Mouse (Mus musculus) B cell, adult 2 months (primary cell): ENCODE data around the gene Cyp4x1.

Source experiments
- DNase-seq, 2 experiments: peaks; one replicate each; pipeline ENCODE4 v3.0.0; 2022

Gene Cyp4x1

GRCm38 (mm10) chr4:115088611-115089338 is 45.3 kb downstream of the Cyp4x1 start, which contains the start of gene Pdzk1ip1:
TSS of gene Pdzk1ip1 (plus strand) at chr4:115088708.
- DNase-seq: no peak

GRCm38 (mm10) chr4:115086763-115087415 is 47.2 kb downstream of the Cyp4x1 start:
- no peak for DNase-seq

DNA sequence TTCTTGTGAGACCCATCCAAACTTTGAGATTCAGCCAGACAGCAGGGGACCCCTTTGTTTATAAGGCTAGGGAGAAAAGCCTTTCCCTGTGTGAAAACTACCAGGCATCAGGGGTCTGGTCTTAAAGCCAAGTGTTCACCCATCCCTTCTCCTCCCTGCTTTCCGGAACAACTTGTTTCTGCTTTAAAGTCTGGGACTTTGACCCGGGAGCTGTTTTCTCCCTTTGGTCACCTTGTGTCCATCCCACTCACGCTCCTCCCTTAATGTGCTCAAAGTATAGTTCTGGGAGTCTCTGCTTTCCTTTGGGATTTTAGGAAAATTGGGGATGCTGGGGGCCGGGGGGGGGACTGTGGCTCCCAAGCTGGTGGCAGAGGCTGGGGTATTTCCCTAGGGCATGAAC is 47.8 kb downstream of the Cyp4x1 start:
- no peak for DNase-seq

DNA sequence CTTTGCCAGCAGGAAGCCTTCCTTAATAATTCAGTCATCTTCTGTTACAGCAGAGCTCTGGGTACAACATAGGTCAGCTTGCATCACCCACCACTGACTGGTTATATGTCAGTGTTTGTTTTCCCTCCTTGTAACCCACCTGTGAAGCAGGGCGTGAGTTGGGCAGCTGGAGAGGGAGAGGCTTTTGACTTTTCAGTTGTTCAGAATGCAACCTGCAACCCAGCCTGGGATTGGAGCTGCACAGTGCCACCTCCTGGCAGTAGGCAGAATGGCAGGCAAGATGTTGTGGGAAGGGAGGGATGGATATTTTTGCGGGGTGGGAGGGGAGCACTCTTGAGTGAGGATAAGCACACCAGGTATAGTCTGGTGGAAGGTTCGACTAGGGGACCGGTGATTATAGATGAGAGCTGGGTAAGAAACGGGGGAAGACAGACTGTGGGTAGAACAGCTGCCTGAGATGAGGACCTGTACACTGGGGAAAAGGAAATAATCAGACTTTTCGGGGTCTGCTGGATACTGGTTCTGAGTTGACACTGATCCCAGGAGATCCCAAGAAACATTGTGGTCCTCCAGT is 48.5 kb downstream of the Cyp4x1 start:
- peak; percentile 63 to 66 for DNase-seq

- DNase-seq: no peak
These were observed 51.0 kb downstream of the Cyp4x1 start for GRCm38 (mm10) chr4:115083031-115083430.

- DNase-seq: no peak
These were observed 54.2 kb downstream of the Cyp4x1 start for GRCm38 (mm10) chr4:115079821-115080349.

DNA sequence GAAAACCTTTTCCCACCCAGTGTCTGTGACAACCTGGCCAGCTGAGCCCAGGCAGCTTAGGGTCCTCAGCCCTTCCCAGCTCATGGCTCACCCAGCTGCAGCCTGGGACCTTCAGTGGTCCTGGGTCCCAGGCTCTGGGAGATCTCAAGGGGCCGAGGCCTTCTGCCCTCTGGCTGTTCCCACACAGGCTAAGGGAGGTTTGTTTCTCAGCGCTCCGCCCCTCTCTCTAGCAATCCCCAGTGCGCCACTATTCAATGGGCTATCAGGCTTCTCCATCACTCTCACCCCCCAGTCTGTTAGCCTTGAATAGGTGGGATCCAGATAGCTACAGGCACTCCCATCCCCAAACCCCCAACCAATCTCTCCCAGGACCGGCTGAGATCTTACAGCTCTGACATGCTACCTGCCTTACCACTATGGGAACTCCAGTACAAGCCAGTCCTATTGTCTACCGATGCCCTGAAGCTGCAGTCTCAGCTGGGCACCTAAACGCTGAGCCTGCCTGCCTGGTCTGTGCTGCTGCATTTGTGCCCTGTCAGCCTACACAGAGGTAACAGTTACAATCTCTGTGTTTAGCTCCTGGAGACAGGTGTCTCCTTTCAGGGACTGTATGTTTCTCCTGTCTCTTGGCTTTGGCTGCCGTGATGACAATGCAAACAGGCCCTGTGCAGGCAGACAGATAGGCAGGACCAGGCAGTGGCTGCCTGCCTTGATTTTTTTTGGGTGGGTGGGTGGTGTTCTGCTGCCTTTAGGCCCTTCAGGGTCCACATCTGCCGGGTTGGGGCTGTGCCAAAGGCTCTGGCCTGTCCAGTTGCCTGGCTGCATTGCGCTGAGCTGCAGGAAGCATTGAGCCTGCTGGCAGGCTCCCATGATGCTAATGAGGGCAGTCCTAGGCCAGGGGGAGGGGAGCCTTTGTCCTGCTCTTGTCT is 54.9 kb downstream of the Cyp4x1 start:
- no peak for DNase-seq

GRCm38 (mm10) chr4:115075204-115075915 is 58.7 kb downstream of the Cyp4x1 start:
- no peak for DNase-seq

GRCm38 (mm10) chr4:115074789-115075188 is 59.3 kb downstream of the Cyp4x1 start:
- DNase-seq: no peak

DNA sequence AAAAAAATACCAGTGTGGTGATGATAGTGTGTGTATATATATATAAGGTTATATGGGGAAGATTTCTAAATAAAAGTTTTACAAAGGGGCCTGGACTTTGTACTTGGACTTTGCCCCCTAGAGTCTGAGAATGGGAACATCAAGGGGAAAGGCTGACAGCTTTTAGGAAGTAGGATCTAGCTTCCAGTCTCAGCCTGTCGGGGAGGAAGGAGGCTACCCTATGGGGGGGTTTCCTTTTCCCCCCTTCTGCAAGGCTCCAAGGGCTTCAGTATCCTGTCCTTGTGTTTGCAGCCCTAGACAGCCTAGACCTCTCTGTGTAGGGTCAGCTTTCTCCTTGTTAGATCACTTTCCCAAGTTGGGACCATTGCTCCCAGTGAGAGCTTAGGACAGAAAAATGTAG is 62.4 kb downstream of the Cyp4x1 start:
- DNase-seq: no peak

- DNase-seq: no peak
These were observed 70.4 kb downstream of the Cyp4x1 start for GRCm38 (mm10) chr4:115063518-115064239.

GRCm38 (mm10) chr4:115062875-115063517 is 71.1 kb downstream of the Cyp4x1 start:
- DNase-seq: peak; percentile 35 to 39

- DNase-seq: no peak
These were observed 71.6 kb downstream of the Cyp4x1 start for GRCm38 (mm10) chr4:115062540-115062874.

DNA sequence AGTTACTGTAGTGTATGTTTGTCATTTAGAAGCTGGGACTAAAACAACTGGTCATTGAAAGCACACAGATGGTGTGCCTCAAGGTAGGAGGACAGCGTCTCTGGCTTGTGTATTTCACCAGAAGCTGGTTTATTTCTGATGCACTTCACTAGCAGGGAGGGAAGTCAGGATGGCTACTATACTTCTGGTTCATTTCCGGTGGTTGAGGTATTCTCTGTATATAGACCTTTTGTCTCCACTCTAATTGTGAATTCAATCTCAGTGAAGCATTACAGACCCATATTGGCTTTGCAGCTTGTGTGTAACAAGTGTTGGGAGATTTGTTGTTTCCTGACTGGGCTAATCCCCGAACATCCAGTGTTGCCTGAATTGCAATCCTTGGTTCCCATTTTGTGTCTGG is 73.3 kb downstream of the Cyp4x1 start:
- DNase-seq: no peak

GRCm38 (mm10) chr4:115059871-115060270 is 74.2 kb downstream of the Cyp4x1 start:
- no peak for DNase-seq

DNA sequence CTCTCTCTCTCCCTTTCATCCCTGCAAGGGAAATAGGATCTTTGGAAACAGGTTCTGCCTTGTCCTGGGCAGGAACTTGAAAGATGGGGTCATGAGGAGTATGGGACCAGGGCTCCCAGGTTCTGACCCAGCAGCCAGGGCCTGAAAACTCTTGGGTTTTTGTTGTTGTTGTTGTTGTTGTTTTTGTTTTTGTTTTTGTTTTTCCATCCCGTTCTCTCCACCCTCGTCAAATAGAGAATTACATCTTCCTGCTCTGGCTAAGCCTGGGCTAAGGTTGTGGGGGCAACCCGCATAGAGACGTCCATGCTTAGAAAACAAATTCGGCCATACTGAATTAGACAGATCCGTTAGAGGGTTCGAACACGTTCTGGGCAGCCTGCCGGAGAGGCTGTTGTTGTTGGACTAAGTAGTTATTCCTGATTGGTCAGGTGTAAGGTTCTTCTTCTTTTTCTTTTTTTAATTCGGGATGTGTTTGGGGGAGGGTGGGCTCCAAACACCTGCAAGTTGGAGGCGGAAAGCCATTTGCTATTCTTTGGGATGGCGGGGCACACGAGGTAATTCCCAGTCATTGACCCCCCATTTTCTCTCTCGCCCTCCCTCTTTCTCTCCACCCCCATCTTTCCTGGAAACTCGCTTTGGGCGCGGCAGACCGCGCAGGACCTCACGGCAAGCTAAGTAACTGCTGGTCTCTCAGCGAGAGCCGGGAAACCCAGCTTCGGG is 75.0 kb downstream of the Cyp4x1 start:
- DNase-seq: no peak

DNA sequence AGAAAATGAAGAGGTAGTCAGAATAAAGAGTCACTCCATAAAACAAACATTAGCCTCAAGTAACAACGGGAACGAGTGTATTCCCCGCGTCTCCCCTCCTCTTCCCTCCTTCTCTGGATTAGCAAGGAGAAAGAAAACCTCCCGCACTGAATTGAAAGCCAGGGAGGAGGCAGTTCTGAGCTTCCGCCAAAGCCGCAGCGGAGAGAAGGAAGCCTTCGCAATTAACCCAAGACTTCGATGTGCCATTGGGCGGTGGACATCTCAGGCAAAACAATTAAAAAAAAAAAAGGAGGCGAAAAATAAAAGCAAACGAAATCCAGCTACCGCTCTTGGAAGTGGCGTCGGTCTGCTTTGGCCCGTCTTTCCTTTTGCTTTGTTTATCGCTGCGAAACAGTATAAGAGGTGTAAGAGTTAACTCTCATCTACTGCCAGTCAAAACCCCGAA is 75.7 kb downstream of the Cyp4x1 start:
- peak in 1 of 2 experiments; percentile 40 for DNase-seq

DNA sequence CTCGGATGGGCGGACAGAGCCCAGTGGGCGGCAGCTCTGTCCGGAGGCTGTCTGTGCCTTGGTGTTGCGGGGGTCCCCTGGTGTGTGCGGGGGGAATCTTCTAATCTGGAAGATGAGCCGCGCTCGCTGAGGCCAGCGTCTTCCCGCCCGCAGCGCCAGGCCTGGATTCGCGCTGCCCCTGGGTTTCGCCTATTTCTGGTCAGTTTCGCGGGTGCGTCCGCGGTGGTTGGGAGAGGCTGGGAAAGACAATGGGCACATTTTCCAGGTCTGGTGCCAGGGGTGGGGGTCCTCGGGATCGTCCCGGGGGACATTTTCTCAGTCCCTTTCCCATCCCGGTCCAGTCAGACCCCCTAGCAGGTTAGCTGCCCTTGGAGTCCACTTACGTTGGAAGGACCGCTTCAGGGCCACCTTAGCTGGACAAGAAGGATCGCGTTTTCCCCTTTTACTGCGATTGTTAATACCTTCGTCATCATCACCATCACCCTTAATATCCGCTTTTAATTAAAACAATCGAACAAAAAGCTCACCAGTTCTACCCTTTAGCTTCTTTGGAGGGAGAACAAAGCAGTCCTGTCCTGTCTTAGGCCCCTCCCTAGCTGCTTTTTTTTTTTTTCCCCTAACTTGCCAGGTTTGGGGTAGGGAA is 76.3 kb downstream of the Cyp4x1 start:
- DNase-seq: peak in 1 of 2 experiments; percentile 27

- peak; percentile 50 to 62 for DNase-seq
These were observed 77.0 kb downstream of the Cyp4x1 start for GRCm38 (mm10) chr4:115056921-115057673.
